Comparison of ENCODE assay signal across 9 mouse cellular contexts in the genomic region with DNA sequence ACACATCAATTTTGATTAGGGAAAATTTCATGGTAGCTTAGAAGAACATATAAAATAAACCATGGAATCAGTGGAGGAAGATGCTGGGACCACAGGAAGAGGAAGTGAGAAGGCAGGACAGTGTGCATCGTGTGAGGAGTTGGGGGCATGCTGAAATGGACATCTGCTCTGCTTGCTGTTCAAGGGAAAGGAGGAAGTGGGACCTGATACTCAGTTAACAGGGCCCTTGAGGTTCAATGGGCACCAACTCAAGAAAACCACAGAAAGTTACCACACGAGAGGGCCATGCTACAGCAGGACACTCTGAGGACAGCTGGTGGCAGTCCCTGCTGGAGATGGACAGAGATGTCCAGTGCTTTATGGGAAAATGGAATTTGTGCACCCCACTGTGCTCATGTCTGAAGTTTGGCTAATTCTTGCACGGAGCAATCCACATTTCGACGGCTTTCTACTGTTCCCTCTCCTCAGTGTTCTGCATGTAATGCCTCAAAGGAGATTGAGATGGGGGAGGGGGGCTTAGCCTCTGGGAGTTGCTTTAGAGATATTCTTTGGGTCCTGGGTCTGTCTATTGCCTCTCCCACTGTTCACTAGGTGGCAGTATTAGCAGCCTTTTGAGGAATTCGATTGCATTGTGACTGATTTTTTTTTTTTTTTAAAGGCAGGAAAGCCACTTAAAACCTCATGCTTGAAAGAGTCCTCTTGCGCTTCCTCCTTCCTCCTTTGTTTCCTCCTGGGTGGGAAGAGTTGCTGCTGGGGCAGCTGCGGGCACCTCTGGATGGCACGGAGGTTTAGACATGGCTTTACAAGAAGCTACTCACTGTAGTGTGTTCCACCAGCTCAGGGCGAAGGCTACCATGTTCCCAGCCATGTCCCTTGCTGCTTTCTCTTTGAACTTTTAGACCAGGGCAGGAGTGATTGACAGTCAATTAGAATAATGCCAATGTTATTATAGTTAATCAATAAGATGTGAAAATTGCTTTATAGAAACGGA.
A peak's percentile ranks its signal among the peaks of the same experiment; 100 is the strongest.
DNase-seq lines count a peak whose midpoint lies in the region; ATAC-seq and TF ChIP-seq lines count a peak whose summit lies in the region.
"Had no signal": no experiment of that assay in that cellular context is flagged by ENCODE, and none has a peak within 500 bp of the region (broad histone marks: within the 10 kb centered on the region; RNA-seq: fewer than 3 reads in every experiment).

No protein-coding gene starts in this region.

- intact Hi-C loops in left cerebral cortex, postnatal 4 days (cut with DNase I), result loop anchor here (5.0 kb wide), 2 partner anchors 106 to 276 kb away; no protein-coding TSS in a partner anchor

- H3K27ac ChIP-seq in heart, embryonic 13.5 days (replicated peaks), result no peak overlapping the region
- no peak overlapping the region for H3K27ac ChIP-seq in midbrain, postnatal 0 days (ENCODE audit: low read depth, low read length)
- H3K27ac ChIP-seq: macrophage had no signal

- no peaks in the 10 kb centered on the region for H3K9me3 ChIP-seq in heart, embryonic 13.5 days
- no peaks in the 10 kb centered on the region for H3K9me3 ChIP-seq in midbrain, postnatal 0 days (ENCODE audit: low read length)

- H3K27me3 ChIP-seq in heart, embryonic 13.5 days (replicated peaks), result no peaks in the 10 kb centered on the region
- no peaks in the 10 kb centered on the region for H3K27me3 ChIP-seq in midbrain, postnatal 0 days (ENCODE audit: insufficient read depth, low read length)

- no peak for ATAC-seq in heart, embryonic 13.5 days (ENCODE audit: extremely low read depth, insufficient number of reproducible peaks, low FRiP score, low TSS enrichment)
- peak; percentile 60; the same call in 1 of the 2 replicates for ATAC-seq in midbrain, postnatal 0 days (ENCODE audit: low FRiP score)

- no peak overlapping the region for H3K4me3 ChIP-seq in heart, embryonic 13.5 days
- H3K4me3 ChIP-seq in midbrain, postnatal 0 days (ENCODE audit: low read depth, low read length), result no peak overlapping the region

- no peaks in the 10 kb centered on the region for H3K36me3 ChIP-seq in heart, embryonic 13.5 days
- no peaks in the 10 kb centered on the region for H3K36me3 ChIP-seq in midbrain, postnatal 0 days (ENCODE audit: insufficient read depth, low read length)

- TF ChIP-seq CTCF in midbrain, postnatal 0 days (IDR thresholded peaks at IDR 0.05), result peak; percentile 83

- 42% methylated on average over 11 of the region's 11 CpGs for WGBS in heart, embryonic 13.5 days
- 32% methylated on average over 11 of the region's 11 CpGs for WGBS in midbrain, postnatal 0 days

- H3K4me1 ChIP-seq in heart, embryonic 13.5 days, result peaks cover 46% of the 10 kb centered on the region
- H3K4me1 ChIP-seq in midbrain, postnatal 0 days (ENCODE audit: insufficient read depth, low read length), result no peaks in the 10 kb centered on the region

- DNase-seq in right cerebral cortex, adult 18-20 months, result peak; percentile 18
- no peak for DNase-seq in right cerebral cortex, postnatal 14 days
- DNase-seq in embryo, embryonic 10 days (ENCODE audit: low spot score), result peak; percentile 83
- peak; percentile 34 for DNase-seq in left cerebral cortex, postnatal 4 days
- peak; percentile 87 for DNase-seq in midbrain, postnatal 0 days (ENCODE audit: low spot score)
- DNase-seq in ovary, adult 18-20 months (ENCODE audit: low spot score), result no peak
- DNase-seq in urinary bladder, adult 2 months (ENCODE audit: low spot score), result no peak

- H3K9ac ChIP-seq in heart, embryonic 13.5 days, result 0 out of 2 replicates have a peak overlapping the region, but pooled peaks have one; percentile 10
- H3K9ac ChIP-seq in midbrain, postnatal 0 days (replicated peaks; ENCODE audit: low read length, poor library complexity, severe bottlenecking), result no peak overlapping the region

- no peak overlapping the region for H3K4me2 ChIP-seq in heart, embryonic 13.5 days
- H3K4me2 ChIP-seq in midbrain, postnatal 0 days (ENCODE audit: low read depth, low read length, poor library complexity, severe bottlenecking), result peak overlapping the region; percentile 20; the same call in 1 of the 2 replicates

Comparison
In these comparisons a context has a peak if more than half of its experiments do, and no peak if none do; other contexts are left out.
1. DNase-seq: peak in right cerebral cortex, adult 18-20 months (single experiment), embryo, embryonic 10 days (single experiment), left cerebral cortex, postnatal 4 days (single experiment) and midbrain, postnatal 0 days (single experiment); none in right cerebral cortex, postnatal 14 days (single experiment), ovary, adult 18-20 months (single experiment) and urinary bladder, adult 2 months (single experiment).